Mouse (Mus musculus) retina, postnatal 7 days (tissue): ENCODE results near the gene Mfsd2b.

Source experiments
- DNase-seq: peaks from one replicate; pipeline ENCODE4 v3.0.0-alpha.2; 2012; ENCODE audit warnings: low read depth, low spot score

The Mfsd2b gene

GRCm38 (mm10) chr12:4813636-4814035 is 60.5 kb downstream of the Mfsd2b start:
- DNase-seq = no peak
